Mouse (Mus musculus): ENCODE results near the gene Pde1c. TPM values are rescaled to one million over a fixed set of nuclear protein-coding genes. Genes with fewer than 3 reads are reported as not detected.
A peak's percentile ranks its signal among the peaks of the same experiment; 100 is the strongest.

The Pde1c gene
- polyA plus RNA-seq, 1 experiment from 2014 or later, result 6.7 TPM

DNA sequence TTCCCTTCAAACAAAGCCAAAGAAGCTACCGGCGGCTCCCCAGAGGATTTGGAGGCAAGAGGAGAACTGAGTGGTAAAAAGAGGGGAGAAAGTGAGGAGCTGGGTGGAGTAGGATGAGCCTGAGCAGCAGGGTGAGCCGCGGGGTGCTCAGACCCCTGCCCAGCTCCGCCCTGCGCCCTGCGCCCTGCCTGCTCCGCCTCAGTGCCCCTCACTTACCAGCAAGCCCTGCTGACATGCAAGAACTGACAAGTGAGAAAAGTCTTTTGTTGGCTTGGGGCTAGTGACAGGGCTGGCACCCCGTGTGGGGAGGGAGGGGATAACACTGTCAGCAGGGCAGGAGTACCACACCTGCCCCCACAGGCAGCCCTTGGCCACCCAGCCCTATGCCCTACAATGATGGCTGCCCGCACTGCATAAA, 206.8 kb downstream of the Pde1c start:
- DNase-seq (ENCODE audit: low spot score) (peak; percentile 67), ATAC-seq (peak; percentile 87)
- Histone ChIP-seq H3K9me3 (replicated peaks; ENCODE audit: control insufficient read depth, low read length) (no peaks in the 10 kb centered on the region), H3K4me2 (ENCODE audit: low read length) (peak overlapping the region; percentile 96), H3K4me1 (ENCODE audit: control insufficient read depth, insufficient read depth, low read length) (peaks cover 4% of the 10 kb centered on the region), H3K4me3 (ENCODE audit: low read depth, low read length) (peak overlapping the region; percentile 49), H3K36me3 (ENCODE audit: control insufficient read depth, insufficient read depth, low read length) (no peaks in the 10 kb centered on the region), H3K27ac (ENCODE audit: low read depth, low read length) (peak overlapping the region; percentile 27; the same call in 1 of the 2 replicates), H3K9ac (ENCODE audit: low read length) (peak overlapping the region; percentile 77), H3K27me3 (replicated peaks; ENCODE audit: control insufficient read depth, insufficient read depth, low read length) (no peaks in the 10 kb centered on the region)
- 2% methylated on average over 10 of the region's 10 CpGs for WGBS

DNA sequence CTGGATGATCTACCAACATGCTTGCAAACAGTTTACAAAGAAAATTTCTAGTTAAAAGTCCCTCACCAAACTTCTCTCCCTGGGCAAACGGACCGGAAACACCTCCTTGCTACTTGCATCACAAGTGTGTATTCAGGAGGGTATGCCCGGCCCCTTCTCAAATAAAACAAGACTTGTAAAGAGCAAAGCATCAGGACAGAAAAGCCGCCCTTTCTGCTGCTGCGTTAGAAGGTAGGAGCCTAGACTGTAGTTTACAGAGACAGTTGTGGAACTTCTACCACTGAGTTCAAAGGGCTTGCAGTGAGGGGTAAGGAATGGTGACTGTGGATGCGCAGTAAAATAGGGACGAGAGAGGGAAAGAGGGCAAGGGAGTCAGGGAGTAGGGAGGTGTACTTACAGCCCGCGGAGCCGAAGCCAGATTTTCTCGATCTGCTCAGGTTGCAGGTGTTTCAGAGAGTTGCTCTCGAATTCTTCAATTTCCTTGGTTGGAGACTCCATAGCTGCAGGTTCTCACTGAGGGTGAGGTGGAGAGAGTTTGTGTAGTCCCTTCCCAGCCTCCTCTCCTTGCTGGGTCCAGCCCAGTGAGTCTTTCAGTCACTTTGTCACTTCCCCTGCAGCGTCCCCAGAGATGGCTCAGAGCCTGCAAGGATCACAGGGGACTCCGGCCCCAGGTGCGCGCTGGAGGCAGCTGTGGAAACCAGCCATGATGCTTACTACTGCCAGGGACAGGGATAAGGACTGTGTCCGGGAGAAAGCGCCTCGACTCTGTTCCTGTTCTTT, 207.4 kb downstream of the Pde1c start:
- DNase-seq (ENCODE audit: low spot score), result peak; percentile 31
- Histone ChIP-seq H3K4me2 (ENCODE audit: low read length) (peak overlapping the region; percentile 96), H3K4me3 (ENCODE audit: low read depth, low read length) (peak overlapping the region; percentile 49), H3K9me3 (replicated peaks; ENCODE audit: control insufficient read depth, low read length) (no peaks in the 10 kb centered on the region), H3K36me3 (ENCODE audit: control insufficient read depth, insufficient read depth, low read length) (no peaks in the 10 kb centered on the region), H3K27me3 (replicated peaks; ENCODE audit: control insufficient read depth, insufficient read depth, low read length) (no peaks in the 10 kb centered on the region), H3K9ac (ENCODE audit: low read length) (peak overlapping the region; percentile 77), H3K4me1 (ENCODE audit: control insufficient read depth, insufficient read depth, low read length) (peaks cover 4% of the 10 kb centered on the region), H3K27ac (ENCODE audit: low read depth, low read length) (peak overlapping the region; percentile 27; the same call in 1 of the 2 replicates)
- WGBS, result under 1% methylated on average over 19 of the region's 19 CpGs
- ATAC-seq, result peak; percentile 68

DNA sequence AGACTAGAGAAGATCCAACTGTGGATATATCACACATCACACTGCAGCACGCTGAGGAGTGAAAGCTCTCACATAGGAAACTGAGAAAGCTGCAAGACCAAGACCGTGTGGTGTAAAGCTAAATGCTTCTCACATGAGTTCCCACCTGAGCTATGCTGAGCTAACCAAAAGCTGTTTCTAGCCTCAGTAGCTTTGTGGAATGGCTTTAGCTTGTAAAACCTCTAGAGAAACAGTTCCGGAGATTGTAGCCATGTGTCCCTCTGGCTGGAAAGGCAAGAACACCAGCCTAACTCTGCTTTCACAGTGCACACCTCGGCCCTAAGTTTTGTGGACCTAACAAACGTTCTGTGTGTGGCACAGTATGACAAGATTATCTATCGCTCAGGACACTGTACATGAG, 208.8 kb downstream of the Pde1c start:
- Histone ChIP-seq H3K4me1 (ENCODE audit: control insufficient read depth, insufficient read depth, low read length) (peaks cover 4% of the 10 kb centered on the region), H3K9ac (ENCODE audit: low read length) (no peak overlapping the region)
- WGBS, result 72% methylated on average over 6 of the region's 6 CpGs

DNA sequence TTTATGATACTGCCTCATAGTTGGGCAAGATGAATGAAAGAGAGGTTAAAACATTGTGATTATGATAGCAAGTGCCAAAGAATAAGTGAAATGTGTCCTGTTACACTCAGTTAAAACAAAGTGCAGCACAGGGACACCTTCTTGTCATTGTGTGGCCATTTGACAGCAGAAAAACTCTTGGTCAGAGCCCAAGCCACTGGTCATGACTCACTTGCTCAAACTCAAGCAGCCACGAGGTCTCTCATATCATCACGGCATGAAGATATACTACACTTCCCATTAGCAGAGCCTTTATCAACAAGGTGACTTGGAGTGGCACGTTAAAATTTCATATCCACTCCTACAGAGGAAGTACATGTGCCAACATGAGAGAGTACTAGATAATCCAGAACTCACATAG, 209.8 kb downstream of the Pde1c start:
- ATAC-seq, result no peak
- H3K4me3 ChIP-seq (ENCODE audit: low read depth, low read length), result no peak overlapping the region
- H3K27me3 ChIP-seq (replicated peaks; ENCODE audit: control insufficient read depth, insufficient read depth, low read length), result no peaks in the 10 kb centered on the region
- no peak overlapping the region for H3K27ac ChIP-seq (ENCODE audit: low read depth, low read length)
- no peak for DNase-seq (ENCODE audit: low spot score)
- 0 out of 2 replicates have a peak overlapping the region, but pooled peaks have one; percentile 14 for H3K4me2 ChIP-seq (ENCODE audit: low read length)
- WGBS, result 86% methylated on average over 3 of the region's 3 CpGs
- H3K36me3 ChIP-seq (ENCODE audit: control insufficient read depth, insufficient read depth, low read length), result no peaks in the 10 kb centered on the region
- H3K4me1 ChIP-seq (ENCODE audit: control insufficient read depth, insufficient read depth, low read length), result peaks cover 4% of the 10 kb centered on the region
- no peaks in the 10 kb centered on the region for H3K9me3 ChIP-seq (replicated peaks; ENCODE audit: control insufficient read depth, low read length)
- no peak overlapping the region for H3K9ac ChIP-seq (ENCODE audit: low read length)

More for the DNA sequence above, 208.8 kb downstream of the Pde1c start:
- DNase-seq (ENCODE audit: low spot score) (no peak), ATAC-seq (no peak)
- H3K4me3 ChIP-seq (ENCODE audit: low read depth, low read length), result no peak overlapping the region
- H3K27ac ChIP-seq (ENCODE audit: low read depth, low read length), result no peak overlapping the region
- no peaks in the 10 kb centered on the region for H3K27me3 ChIP-seq (replicated peaks; ENCODE audit: control insufficient read depth, insufficient read depth, low read length)
- peak overlapping the region; percentile 96 for H3K4me2 ChIP-seq (ENCODE audit: low read length)
- no peaks in the 10 kb centered on the region for H3K9me3 ChIP-seq (replicated peaks; ENCODE audit: control insufficient read depth, low read length)
- H3K36me3 ChIP-seq (ENCODE audit: control insufficient read depth, insufficient read depth, low read length), result no peaks in the 10 kb centered on the region

DNA sequence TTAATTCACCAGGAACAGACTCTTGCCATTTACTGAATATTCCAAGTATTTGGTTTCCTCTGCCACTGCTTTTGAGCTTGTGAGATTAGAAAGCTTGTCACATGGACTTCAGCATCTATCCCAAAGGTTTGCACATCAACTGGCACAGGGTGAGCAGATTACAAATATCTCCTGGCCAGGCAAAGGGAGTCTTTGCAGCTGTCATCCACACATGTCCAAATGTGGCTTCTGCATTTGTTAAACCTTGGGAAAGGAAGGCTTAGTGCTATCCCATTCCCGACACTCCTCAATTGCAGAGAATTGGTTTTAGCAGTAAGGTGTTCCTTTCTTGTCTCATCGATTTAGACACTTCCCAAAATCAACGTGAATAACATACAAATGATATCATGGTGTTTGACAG, 221.7 kb downstream of the Pde1c start:
- Histone ChIP-seq H3K36me3 (ENCODE audit: control insufficient read depth, insufficient read depth, low read length) (no peaks in the 10 kb centered on the region), H3K27ac (ENCODE audit: low read depth, low read length) (no peak overlapping the region), H3K4me3 (ENCODE audit: low read depth, low read length) (no peak overlapping the region), H3K9me3 (replicated peaks; ENCODE audit: control insufficient read depth, low read length) (no peaks in the 10 kb centered on the region), H3K4me2 (ENCODE audit: low read length) (no peak overlapping the region), H3K27me3 (replicated peaks; ENCODE audit: control insufficient read depth, insufficient read depth, low read length) (no peaks in the 10 kb centered on the region), H3K4me1 (ENCODE audit: control insufficient read depth, insufficient read depth, low read length) (no peaks in the 10 kb centered on the region; the same call in 1 of the 2 replicates), H3K9ac (ENCODE audit: low read length) (no peak overlapping the region)
- ATAC-seq, result no peak
- 78% methylated on average over 3 of the region's 3 CpGs for WGBS
- DNase-seq (ENCODE audit: low spot score), result no peak

DNA sequence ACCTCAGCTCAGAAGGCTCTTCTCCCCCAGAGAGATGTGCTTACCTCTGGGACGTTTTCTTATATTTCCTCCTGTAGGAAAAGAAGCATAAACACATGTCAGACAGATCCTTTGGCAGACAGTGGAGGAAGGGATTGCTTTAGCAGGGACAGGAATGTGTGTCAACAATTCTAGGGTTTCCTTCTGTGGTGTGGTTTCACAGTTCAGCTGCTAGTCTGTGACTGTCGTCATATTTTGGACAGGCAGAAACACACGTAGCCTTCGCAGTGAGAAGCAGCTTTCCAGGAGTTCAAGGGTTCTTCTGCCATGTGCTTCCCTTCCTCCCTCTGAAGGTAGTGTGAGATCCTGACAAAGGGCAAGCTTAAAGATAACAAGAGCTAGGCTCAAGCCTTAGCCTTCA, 223.8 kb downstream of the Pde1c start:
- no peak for DNase-seq (ENCODE audit: low spot score)
- H3K27ac ChIP-seq (ENCODE audit: low read depth, low read length), result no peak overlapping the region
- no peak overlapping the region for H3K4me2 ChIP-seq (ENCODE audit: low read length)
- H3K27me3 ChIP-seq (replicated peaks; ENCODE audit: control insufficient read depth, insufficient read depth, low read length), result no peaks in the 10 kb centered on the region
- H3K9ac ChIP-seq (ENCODE audit: low read length), result no peak overlapping the region
- peaks cover 3% of the 10 kb centered on the region; the same call in 1 of the 2 replicates for H3K4me1 ChIP-seq (ENCODE audit: control insufficient read depth, insufficient read depth, low read length)
- no peaks in the 10 kb centered on the region for H3K36me3 ChIP-seq (ENCODE audit: control insufficient read depth, insufficient read depth, low read length)
- H3K4me3 ChIP-seq (ENCODE audit: low read depth, low read length), result no peak overlapping the region
- no peak for ATAC-seq
- 78% methylated on average over 4 of the region's 4 CpGs for WGBS
- no peaks in the 10 kb centered on the region for H3K9me3 ChIP-seq (replicated peaks; ENCODE audit: control insufficient read depth, low read length)

DNA sequence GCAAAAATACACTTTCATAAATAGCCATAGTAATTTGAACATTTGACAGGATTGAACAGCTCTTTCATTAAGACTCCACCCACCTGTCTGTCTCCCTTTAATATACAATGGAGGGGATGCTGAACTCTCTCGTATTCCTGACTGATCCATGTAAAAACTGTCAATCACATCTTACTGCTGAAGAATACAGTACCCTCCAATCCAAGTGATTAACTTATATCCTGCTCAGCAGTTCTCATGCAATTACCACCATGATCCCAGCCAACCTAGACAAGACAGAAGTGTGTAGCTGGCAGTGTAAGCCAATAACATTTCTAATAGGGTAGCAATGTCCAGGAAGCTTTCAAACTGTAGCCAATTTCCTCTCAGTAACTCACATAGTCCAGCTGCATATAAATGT, 226.9 kb downstream of the Pde1c start:
- DNase-seq (ENCODE audit: low spot score), result peak; percentile 47
- Histone ChIP-seq H3K27me3 (replicated peaks; ENCODE audit: control insufficient read depth, insufficient read depth, low read length) (no peaks in the 10 kb centered on the region), H3K9me3 (replicated peaks; ENCODE audit: control insufficient read depth, low read length) (no peaks in the 10 kb centered on the region), H3K27ac (ENCODE audit: low read depth, low read length) (no peak overlapping the region), H3K9ac (ENCODE audit: low read length) (no peak overlapping the region), H3K4me2 (ENCODE audit: low read length) (no peak overlapping the region), H3K4me1 (ENCODE audit: control insufficient read depth, insufficient read depth, low read length) (peaks cover 3% of the 10 kb centered on the region; the same call in 1 of the 2 replicates), H3K4me3 (ENCODE audit: low read depth, low read length) (no peak overlapping the region), H3K36me3 (ENCODE audit: control insufficient read depth, insufficient read depth, low read length) (no peaks in the 10 kb centered on the region)
- 7% methylated on average over 1 of the region's 1 CpGs for WGBS
- ATAC-seq, result peak; percentile 65

DNA sequence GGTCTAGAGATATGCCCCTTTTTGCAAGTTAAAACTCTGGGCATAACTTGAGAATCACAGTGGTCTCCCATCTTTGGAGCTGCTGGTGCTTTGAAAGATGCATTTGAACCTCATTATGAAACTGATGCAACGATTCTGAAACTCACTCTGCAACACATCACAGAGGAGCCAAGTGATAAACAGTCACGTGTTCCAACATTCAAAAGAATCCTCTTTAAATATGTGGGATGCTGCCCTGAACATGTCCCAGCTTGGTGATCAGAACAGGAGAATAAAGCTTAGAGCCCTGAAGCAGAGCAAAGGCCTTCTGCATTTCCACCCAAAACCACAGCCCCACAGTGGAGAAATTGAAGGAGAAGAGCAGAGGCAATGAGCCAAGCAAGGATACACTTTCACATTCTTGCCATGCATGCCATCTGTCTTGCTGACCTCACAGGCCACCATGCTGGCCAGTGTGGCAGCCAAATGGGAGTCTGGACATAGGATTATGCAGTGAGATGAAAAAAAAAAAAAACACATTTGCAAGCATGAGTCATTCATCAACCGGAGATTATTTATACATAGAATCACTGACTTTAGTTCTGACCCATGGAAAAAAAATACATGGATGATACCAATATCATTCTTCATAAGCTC, 233.0 kb downstream of the Pde1c start:
- no peak overlapping the region for H3K9ac ChIP-seq (ENCODE audit: low read length)
- H3K27me3 ChIP-seq (replicated peaks; ENCODE audit: control insufficient read depth, insufficient read depth, low read length), result no peaks in the 10 kb centered on the region
- no peak overlapping the region for H3K27ac ChIP-seq (ENCODE audit: low read depth, low read length)
- ATAC-seq (no peak), DNase-seq (ENCODE audit: low spot score) (no peak)
- WGBS, result 83% methylated on average over 3 of the region's 3 CpGs
- H3K4me1 ChIP-seq (ENCODE audit: control insufficient read depth, insufficient read depth, low read length), result no peaks in the 10 kb centered on the region
- H3K9me3 ChIP-seq (replicated peaks; ENCODE audit: control insufficient read depth, low read length), result no peaks in the 10 kb centered on the region
- no peak overlapping the region for H3K4me3 ChIP-seq (ENCODE audit: low read depth, low read length)
- H3K4me2 ChIP-seq (ENCODE audit: low read length), result no peak overlapping the region
- no peaks in the 10 kb centered on the region for H3K36me3 ChIP-seq (ENCODE audit: control insufficient read depth, insufficient read depth, low read length)

DNA sequence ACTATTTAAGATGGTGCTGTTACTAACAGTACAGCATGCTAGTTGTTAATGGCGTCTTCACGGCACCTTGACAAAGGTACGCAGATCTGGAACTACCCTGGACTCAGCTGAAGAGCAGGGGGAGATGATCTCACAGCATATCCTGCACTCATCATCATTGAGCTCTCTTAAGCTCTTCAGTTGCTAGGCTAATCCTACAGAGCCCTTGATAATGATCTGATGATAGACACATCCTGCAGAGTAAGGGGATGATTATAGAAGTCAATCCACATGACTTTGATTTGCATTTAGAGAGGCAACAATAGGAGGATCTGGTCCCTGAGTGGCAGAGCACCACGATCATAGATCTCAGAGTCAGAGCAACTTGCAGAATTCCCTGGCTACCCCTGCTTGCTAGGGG, 236.8 kb downstream of the Pde1c start:
- WGBS, result 83% methylated on average over 4 of the region's 4 CpGs

More for the DNA sequence above, 236.8 kb downstream of the Pde1c start:
- Histone ChIP-seq H3K9ac (ENCODE audit: low read length) (no peak overlapping the region), H3K27me3 (replicated peaks; ENCODE audit: control insufficient read depth, insufficient read depth, low read length) (no peaks in the 10 kb centered on the region), H3K4me3 (ENCODE audit: low read depth, low read length) (no peak overlapping the region), H3K36me3 (ENCODE audit: control insufficient read depth, insufficient read depth, low read length) (no peaks in the 10 kb centered on the region), H3K4me2 (ENCODE audit: low read length) (no peak overlapping the region), H3K4me1 (ENCODE audit: control insufficient read depth, insufficient read depth, low read length) (peaks cover 10% of the 10 kb centered on the region), H3K9me3 (replicated peaks; ENCODE audit: control insufficient read depth, low read length) (no peaks in the 10 kb centered on the region), H3K27ac (ENCODE audit: low read depth, low read length) (no peak overlapping the region)
- ATAC-seq, result no peak
- no peak for DNase-seq (ENCODE audit: low spot score)

All from forebrain, embryonic 14.5 days (tissue).